Mouse (Mus musculus) thymus, postnatal 0 days (tissue): ENCODE measurements at regions not wholly inside any gene's neighbourhood (a gene's known extent, or its start where the extent isn't known, plus 50 kb on each side); places are given as distances from the start of the nearest gene placed in this dataset.

ENCODE experiments used
- DNase-seq: peaks from one replicate; pipeline ENCODE4 v3.0.0-alpha.2; 2015; ENCODE audit warnings: low spot score

DNA sequence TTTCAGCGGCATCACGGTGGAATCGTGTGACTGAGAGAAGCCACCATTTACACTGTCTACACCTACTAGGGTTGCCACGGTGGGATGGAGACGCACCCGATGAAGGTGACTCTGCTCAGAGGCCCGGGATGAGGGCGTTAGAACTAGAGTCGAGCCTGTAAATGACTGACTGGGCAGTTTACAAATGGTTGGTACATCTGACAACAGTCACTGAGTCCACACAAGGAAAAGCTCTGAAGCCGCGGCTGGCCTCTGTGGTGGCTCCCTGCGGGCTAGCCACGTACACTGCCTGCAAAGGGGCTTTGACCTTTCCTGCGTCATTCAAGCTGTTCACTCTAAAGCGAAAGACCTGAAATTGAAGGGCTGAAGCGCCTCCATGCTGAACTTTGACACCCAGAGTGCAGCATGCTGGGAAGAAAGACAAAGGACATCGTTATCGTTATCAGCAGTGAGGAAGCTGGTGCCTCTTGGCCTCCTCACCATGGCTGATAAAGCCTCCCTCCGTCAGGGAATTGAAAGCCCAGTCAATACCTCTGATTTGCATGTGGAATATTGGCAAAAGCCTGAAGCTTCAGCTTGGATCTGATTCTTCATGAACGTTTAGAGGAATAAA lies 462.1 kb upstream of the Arglu1 start:
- DNase-seq, result no peak

DNA sequence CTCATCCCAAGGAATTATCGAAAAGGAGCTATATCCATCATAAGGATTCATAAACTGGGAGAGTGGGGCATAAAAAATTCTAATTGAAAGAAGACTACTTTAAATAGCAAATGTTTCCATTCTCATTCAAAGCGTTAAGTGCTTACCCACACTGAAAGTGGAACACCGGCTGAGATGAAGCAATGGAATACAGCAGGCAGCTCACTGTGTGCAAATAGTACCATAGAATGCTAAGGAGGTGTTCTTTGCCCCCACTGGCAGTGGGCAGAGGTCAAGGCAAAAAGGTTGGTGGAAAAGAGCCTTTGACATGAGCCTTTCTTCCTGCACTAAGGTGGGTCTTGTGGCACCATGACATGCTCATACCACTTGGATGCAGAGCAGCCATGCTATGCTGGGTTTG lies 454.0 kb upstream of the Arglu1 start:
- DNase-seq, result no peak

DNA sequence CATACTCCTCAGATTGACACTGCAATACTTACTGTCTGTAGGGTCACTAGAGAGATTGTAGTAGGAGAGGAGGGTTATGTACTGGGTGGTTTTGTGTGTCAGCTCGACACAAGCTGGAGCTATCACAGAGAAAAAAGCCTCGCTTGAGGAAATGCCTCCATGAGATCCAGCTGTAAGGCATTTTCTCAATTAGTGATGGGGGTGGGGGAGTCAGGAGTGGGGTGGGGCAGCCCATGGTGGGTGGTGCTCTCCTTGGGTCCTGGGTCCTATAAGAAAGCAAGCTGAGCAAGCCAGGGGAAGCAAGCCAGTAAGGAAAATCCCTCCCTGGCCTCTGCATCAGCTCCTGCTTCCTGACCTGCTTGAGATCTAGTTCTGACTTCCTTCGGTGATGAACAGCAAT lies 449.5 kb upstream of the Arglu1 start:
- no peak for DNase-seq

DNA sequence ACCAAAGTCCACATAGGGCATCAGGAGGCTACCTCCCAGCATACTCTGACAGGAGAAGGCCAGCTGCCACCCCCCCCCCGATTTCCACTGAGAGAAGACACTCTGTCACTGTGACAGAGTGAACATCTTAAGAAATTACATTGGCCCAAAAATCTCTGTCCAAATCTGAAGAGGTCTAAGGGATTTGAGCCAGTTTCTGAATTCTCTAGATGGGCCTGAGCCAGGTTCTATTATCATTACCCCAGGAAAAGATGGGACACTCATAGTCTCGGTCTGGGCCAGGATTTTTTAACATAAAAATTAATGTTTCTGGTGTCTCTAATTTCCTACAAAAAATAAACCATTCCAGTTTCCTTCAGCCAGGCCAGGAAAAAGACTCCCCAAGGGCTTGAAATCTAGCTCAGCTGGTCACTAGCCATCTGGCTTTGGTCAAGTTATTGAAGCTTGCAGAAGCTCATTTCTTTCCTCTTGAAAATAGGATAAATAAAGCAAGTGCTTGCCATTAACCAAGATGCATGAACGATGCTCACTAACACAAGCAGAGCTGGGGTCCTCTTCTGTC lies 448.8 kb upstream of the Arglu1 start:
- no peak for DNase-seq

DNA sequence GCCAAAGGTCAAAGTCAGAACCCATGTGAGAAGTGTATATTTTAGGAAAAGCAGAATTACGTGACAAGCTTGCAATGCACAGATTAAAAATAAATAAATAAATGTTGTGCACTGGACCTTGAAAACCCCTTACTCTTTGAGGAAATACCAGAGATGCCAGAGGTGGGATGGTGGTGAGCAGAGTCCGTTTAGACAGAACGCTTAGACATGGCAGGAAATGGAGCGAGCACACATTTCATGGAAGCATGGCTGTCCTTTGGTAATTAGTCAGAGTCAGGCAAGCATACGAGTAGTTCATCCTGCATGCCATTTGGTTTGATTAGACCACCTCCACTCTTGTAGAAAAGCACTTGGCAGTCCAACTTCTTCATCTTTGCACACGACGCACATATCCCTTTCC lies 443.4 kb upstream of the Arglu1 start:
- no peak for DNase-seq

DNA sequence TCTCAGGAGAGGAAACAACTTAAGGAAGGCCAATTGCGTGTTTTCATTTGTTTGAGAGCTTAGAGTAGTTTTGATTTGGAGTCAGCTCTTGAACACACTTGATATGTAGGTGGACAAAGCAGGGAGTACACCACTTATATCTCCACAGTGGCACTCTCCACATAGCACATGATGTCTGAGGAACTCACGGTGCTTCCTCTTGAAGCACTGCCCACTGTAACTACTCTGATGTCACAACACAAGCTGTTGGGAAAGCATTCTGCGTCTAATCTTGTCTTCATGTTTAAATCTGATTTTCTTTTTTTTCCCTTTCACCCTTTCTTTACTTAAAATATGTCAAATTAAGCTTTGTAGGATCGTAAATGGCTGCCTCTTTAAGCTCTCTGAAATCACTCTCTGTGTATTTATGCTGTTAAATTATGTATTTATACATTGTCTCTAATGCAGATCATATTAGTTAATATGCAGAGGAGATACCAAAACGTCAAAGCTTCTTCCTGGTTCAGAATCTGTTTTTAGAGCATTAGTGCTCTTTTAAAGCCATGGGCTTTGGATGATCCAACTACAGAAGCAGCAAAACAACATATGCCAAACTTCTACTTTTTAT lies 442.4 kb upstream of the Arglu1 start:
- no peak for DNase-seq

DNA sequence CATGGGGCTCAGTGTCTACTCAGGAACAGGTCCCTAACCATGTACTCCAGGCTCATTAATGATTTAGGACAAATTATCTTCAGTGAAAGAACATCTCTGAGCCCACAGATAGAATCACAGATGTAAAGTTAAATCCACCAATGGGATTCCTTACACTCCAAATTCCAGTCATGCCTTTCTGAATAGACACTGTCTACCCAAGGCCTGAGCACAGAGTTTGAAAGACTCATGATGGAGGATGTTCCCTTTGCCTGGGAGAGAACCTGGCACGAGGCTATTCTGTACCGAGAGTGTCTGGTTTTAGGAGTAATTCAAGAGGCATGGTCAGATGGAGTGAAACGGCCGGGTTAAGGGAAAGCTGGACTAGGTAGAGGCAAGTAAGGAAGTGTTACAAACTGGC lies 440.9 kb upstream of the Arglu1 start:
- DNase-seq, result no peak

DNA sequence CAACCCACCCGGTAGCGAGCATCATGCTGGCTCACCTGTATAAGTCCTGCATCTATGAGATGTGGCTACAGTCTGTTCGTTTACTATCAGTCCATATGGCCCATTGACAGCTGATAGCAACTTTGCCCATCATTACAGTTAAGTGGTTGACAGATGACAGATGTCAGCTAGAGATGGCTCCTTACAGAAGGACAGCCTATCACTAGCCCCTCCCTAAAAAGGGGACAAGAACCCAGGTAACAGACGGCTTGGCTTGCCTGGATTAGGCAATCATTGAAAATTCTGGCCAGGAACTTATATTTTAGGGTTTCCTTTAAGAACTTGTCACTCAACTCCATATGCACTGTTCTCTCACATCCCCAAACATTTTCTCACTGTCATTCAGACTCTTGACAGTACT lies 434.2 kb upstream of the Arglu1 start:
- no peak for DNase-seq

DNA sequence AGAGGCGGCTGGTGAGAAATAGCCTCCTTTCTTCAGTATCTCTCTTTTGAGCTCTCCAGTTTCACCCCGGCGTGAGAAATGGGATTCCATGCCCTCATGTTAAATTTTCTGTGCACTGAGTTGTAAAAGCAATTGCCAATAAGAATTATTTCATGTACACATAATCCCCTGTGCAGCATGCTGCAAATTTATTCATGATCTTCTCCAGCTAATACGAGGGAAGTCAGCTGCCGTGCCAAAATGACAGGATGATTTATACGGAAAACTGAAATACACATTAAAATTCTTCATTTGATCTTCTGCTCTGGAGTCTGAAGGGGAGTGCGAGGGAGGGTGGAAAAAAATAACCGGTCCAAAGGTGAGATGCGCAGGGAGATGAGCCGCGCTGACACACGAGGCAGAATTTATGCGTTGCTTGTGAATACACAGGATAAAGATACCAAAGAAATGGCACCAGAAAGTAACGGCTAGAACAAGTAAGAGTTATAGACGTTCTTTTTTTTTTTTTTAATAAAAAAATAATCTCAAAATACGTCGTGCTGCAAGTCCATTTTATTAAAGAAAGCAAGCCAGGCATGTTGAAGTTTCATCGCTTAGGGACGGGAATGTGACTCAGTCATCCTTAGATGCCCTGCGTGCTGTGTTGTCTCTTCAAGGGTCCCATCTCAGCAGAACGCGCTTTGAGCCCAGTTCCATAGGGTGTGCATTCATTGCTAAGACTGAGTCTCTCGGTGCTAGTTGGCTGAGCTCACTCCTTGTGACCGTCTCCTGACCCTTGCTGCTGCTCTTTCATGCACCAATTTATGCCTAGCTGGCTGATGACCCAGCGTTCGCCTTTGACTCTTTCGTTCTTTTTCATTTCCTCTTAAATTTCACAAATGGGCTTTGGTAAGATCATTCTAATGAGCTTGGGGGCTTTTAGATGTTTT lies 427.8 kb upstream of the Arglu1 start:
- no peak for DNase-seq

DNA sequence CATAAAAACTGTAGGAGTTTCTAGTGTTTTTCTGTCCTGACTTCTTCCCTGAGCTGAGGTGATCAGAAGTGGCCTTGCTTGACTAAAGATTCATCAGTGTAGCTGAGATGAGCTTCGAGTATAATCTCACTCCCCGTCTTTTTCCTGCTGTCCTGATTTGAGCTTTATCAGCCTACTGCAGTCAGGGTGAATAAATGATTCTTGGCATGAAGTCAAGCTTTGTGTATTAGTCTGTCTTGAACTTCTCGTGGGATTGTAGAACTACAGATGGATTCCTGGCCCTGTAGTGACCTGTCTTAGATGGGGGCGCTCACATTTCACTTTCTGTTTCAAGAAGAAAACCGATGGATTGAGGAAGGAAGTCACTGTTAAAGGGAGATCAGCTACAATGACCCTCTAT lies 405.7 kb upstream of the Arglu1 start:
- DNase-seq, result no peak

DNA sequence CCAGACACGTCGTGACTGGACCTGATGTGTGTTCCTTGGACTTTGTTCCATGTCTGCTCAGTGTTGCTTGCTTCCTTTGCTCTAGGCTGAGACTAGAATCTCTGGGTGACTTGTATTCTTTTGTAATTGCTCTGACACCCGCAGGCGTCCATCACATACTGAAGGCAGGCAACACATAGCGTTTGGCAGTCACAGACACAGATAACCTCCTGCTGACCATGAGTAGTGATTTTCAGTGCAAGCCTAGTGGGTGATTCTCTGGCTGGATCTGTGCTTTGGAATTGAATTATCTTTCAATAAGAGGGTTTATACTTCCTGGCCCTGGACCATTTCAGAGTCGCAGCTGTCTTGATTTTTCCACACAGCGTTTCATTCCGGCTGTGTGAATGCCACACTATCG lies 403.7 kb upstream of the Arglu1 start:
- no peak for DNase-seq

DNA sequence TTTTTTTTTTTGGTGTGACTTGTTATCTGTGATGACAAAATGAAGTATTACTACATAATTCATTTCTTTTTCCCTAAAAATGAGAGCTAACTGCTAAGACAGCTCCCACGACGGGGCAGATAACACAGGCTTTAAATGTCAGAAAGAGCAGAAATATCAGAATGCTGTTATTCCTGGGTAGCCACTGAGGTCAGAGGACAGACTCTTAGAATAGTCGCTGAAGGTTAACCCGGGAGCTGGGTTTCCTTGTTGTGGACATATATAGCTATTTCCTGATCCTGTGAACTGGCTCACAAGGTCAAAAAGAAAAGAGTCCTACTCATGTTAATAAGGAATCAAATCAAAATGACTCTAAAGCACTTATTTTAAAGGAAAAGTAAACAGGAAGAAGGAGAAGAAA lies 403.0 kb upstream of the Arglu1 start:
- DNase-seq, result no peak

DNA sequence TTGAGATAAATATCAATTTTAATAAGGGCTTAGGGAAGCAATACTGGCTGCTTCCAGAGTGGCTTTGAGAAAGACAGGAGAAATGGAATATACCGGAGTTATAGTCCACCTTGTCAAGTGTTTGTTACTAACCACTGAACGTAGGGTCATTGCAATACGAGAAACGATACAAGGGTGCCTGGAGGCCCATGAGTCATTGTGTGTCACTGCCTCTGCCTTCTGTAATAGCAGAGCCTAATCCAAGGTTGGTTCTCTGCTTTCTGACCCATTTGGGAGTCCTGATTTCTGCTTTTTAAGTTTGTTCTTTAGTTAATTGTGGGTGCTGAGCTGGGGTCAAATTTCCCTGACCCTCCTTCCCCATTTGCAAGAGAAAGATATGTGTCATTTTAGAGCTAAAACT lies 382.4 kb upstream of the Arglu1 start:
- DNase-seq, result no peak

DNA sequence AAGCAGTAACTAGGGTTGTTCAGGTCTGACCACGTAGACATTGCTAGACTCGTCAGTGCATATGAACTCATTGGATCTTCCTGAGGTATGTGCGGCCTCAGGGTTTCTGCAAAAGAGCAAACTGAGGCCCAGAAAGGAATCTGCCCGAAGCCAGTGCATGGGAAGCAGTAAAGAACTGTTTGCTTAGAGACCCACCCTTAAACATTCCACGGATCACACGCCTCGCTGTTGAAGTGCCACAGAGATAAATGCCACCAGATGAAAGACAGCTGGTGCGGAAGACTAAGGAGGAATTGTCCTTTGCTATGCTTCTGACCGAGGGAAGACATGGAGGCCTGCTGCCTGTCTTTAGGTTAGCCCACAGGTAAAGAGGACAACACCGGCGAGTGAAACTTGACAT lies 382.0 kb upstream of the Arglu1 start:
- DNase-seq, result no peak

DNA sequence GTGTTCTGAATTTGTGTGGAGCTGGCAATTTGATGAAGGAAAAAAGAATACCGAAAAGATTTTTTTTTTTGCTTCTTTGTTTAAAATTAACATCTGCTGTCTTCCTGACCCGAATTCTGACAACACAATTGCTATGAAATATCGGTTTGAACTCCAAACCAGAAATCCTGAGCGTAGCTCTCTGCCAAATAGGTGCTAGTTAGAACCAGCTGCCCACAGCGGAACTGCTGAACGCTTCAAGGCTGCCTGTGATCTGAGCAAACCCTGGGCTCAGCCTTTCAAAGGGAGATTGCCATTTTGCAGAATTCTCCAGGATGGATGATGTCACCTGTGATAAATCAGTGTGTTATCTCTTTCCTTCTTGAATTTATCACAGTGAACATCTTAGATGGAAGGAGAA lies 380.6 kb upstream of the Arglu1 start:
- no peak for DNase-seq

DNA sequence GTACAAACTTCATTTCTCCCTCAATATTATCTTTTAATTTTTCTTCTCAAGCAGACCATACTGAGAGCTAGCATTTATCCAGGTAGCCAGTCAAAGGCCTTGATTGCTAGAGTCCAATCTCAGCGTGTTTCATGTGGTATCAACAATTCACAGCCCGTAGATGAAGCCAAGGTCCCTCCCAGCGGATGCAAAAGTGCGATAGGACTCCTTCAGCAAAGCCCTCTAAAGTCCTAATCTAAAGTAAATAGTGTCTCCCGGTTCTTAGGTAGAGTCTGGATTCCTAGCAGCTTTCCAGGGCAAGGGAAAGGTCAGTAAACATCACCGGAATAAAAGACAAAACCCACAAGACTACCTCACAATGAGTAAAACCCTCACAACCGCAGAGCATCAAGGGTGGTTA lies 379.5 kb upstream of the Arglu1 start:
- DNase-seq, result no peak

DNA sequence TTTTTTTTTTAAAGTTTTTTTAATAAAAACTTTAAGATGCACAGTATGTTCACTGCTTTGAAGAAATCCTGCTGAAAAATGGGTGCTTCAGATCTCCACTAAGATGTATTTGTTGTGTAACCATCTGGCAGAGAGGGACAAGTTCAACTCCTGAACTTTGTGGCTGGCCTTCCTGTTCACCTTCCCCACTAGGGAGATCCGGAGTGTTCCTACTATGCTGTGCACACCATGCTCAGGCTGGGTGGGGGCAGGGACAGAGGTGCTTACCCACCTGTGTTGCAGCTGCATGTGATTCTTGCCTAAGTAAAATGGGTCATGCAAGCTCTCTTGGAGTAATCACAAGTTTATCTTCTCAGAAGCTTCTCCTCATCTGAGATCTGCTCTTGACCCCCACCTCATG lies 377.4 kb upstream of the Arglu1 start:
- DNase-seq, result no peak

DNA sequence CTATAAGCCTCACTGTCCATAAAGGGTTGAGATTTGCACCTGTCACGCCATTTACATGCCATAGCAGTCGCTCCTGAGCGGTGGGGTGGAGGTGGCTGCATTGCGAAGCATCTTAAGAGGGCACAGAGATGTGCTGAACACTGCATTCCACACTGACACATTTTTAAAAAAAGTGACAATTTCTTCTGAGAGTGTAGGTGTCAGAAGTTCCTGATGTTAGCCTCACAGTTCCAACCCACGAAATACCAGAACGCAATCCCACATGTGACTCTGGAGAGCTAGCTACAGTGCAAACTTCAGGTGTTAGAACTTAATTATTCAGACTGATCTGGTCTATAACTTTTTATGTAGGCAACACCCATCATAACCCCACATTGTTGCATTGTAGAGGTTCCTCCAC lies 369.8 kb upstream of the Arglu1 start:
- DNase-seq, result no peak

DNA sequence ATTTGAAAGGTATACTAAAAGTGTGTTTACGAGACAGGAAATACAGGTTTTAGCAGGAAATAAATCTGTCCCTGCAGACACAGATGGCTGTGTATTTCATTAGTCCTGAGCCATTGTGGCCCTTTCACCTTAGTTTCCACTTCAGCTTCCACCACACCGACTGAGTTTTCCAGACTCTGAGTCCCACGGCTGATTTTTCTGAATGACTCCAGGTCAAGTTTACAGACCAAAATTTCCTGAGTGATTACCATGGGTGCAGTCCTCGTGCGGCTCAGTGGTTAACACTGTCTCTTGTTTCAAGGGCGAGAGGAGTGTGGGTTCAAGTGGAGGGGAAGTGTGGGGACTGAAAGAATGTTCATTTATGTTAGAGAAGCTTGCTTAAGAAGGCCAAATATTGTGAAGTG lies 365.1 kb upstream of the Arglu1 start:
- DNase-seq, result no peak

DNA sequence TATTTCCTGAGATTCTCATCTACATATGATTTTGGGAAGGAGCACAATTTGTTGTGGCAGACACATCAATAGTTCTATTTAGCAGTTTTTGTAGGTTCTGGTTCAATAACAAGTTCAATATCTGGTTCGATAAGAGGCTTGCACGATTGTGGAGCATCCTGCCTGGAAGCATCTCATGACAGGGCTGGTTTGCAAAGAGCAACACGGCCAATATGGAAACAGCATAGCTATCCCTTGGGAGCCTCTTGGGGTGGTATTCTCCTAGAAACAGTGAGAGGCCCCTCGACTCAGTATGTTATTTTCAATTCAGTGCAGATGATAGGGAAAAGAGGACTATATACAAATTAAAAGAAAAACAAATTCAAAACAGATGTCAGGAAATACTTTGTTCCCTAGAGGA lies 364.5 kb upstream of the Arglu1 start:
- DNase-seq, result no peak

DNA sequence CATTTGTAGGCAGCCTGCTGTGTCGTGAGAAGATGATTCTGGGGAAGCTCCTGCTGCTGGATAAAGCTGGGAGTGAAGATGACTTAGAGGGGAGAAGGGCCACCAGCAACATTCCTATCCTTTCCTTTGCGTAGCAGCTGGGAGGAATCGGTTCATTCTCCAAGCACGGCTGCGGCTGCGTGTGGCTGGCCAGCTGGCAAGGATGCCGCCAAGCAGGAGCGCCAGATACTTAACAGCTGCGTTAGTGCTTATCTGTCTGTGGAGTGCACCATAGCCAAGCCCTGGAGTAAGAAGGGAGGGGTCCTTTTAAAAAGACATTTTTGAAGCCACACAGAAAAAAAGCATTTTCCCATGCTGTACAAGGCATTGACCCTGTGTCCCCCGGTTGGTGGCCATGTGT lies 361.4 kb upstream of the Arglu1 start:
- DNase-seq, result no peak

DNA sequence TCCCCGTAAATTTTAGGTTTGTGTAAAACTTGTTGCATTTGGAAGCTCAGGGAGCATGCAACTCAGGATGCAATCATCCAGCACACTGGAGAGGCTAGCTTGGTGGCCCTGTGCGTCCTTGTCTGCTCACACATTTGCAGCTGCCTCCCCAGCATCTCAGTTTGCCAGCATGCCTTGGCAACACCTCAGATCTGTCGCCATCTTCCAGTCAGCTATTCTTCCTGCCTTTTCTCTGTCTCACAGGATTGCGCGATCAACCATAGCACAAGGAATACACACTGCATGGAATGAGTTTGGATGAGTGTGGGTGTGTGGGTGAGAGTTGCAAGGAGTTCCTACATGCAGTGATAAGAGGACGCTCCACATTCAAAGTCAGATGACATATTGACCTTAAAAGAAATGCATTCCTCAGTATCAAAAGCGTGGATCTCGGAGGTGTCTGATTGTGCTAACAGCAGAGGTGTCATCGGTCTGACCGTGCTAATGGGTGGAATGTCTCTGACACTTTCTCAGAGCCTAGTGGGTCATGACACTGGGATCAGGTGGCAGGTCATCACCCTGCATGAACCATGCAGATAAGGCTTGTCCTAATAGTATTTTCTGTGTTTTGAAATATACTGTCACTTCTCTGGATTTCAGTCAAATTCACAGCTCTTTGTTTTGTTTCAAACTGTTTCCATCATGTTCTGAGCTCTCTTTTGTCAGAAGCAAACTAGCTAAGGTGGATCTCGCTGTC lies 360.6 kb upstream of the Arglu1 start:
- no peak for DNase-seq
